Mouse (Mus musculus): ENCODE data around the gene Rictor.

Gene Rictor

GRCm38 (mm10) chr15:6707936-6708525, at the start of gene Rictor:
Gene Rictor (plus strand): TSS chr15:6708379.
- peak; percentile 70 for DNase-seq (ENCODE audit: extremely low read depth, insufficient read length, low spot score)

DNA sequence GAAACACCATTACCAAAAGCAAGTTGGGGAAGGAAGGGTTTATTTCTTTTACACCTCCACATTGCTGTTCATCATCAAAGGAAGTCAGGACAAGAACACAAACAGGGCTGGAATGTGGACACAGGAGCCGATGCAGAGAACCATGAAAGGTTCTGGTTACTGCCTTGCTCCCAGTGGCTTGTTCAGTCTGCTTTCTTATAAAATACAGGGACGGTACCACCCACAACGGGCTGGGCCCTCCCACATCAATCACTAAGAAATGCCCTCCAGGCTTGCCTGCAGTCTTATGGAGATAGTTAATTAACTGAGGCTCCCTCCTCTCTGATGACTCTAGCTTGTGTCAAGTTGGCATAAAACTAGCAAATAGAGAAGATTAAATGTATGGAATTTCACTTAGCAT, 46.2 kb upstream of the Rictor start:
- no peak for DNase-seq (ENCODE audit: extremely low read depth, insufficient read length, low spot score)

DNA sequence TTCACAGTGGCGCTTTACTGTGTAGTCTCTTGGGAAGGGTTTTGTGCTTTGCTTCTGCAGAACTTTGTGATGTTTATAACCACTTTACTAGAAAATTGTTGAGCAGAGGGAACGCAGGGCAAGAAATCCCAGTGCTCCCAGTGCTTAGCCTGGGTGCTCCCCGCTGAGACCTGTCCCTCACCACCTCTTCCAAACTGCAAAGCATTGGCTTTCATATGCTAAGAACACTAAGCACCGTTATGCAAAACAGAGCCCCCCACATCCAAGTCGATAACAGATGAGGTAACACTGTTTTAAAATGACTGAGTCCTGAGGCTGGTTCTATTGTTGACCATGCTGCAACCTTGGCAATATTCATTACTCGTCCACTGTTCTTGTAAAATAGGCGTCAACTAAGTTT, 44.2 kb upstream of the Rictor start:
- DNase-seq (ENCODE audit: extremely low read depth, insufficient read length, low spot score), result no peak

GRCm38 (mm10) chr15:6666072-6666471, 42.1 kb upstream of the Rictor start:
- no peak for DNase-seq (ENCODE audit: extremely low read depth, insufficient read length, low spot score)

DNA sequence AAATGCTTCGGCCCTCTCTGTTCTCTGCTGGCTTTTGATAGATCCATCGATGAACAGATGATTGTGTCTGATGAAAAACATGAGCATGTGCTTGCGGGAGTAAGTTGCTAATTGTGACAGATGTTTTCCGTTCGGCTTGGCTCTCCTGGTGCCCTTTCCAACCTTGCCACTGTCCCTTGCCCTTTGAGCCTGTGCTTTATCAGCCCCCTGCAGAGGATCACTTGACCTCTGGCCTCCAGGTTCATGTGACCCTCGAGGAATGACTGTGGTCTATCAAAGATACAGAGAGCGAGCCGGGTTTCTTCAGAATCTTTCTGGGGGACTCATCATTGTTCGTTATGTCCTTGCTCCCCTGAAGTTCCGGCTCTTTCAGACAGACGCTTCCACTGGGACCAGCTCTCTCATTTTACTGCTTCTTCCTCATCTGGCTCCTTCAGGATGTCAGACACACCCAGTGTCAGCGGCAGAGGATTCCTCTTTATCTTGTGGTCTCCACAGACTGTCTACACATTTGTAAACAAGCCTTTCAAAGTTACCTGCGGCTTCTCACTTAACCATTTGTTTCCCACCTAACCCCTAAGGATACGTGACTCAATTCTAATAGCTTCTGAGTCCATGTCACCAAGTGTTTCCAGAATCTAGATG, 39.3 kb upstream of the Rictor start:
- DNase-seq (ENCODE audit: extremely low read depth, insufficient read length, low spot score), result no peak

- no peak for DNase-seq (ENCODE audit: extremely low read depth, insufficient read length, low spot score)
Measured at GRCm38 (mm10) chr15:6678479-6678878, 29.7 kb upstream of the Rictor start.

GRCm38 (mm10) chr15:6702164-6702563, 6.0 kb upstream of the Rictor start:
- no peak for DNase-seq (ENCODE audit: extremely low read depth, insufficient read length, low spot score)

DNA sequence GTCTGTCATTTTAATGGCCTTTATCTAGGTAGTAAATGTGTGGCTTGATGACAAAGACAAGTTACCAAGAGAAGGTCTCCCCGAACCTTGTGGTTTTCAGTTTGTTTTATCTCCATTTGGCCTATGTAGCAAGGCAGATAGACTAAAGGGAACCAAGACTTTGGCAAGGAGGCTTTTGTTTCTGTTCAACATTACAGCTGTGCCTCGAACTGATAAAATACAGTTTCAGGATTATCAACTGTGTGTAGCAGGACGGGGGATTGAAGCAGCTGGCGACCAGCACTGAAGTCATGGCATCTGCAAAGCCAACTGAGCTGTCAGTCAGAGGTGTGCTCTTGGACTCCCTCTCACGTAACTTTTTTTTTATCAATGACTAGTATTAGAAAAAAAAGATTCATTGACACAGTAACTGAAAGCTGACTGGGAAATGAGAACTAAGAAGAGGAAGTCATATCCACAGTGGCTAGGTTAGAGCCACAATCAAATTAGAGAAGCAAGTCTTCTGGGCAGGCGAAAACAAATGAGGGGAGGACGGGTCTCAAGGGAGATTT, 2.8 kb upstream of the Rictor start:
- DNase-seq (ENCODE audit: extremely low read depth, insufficient read length, low spot score), result no peak

DNA sequence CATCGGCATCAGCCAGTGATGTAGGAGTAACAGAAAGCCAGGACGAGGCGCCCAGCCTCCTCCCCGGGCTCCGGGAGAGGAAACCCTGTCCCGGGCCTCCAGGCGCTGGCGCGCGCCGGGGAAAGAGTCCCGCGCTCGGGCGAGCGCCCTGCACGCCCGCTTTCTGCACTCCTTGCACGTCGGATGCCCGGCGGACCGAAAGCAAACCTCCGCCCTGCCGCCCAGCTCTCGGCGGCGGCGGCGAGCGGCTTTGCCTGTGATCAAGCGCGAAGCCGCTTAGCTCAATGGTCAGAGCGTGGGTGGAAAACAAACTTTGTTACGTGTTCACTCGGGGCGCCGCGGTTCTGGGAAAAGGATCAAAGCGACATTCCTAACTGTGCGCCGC, 636 bp upstream of the Rictor start:
- DNase-seq (ENCODE audit: extremely low read depth, insufficient read length, low spot score), result peak; percentile 84

DNA sequence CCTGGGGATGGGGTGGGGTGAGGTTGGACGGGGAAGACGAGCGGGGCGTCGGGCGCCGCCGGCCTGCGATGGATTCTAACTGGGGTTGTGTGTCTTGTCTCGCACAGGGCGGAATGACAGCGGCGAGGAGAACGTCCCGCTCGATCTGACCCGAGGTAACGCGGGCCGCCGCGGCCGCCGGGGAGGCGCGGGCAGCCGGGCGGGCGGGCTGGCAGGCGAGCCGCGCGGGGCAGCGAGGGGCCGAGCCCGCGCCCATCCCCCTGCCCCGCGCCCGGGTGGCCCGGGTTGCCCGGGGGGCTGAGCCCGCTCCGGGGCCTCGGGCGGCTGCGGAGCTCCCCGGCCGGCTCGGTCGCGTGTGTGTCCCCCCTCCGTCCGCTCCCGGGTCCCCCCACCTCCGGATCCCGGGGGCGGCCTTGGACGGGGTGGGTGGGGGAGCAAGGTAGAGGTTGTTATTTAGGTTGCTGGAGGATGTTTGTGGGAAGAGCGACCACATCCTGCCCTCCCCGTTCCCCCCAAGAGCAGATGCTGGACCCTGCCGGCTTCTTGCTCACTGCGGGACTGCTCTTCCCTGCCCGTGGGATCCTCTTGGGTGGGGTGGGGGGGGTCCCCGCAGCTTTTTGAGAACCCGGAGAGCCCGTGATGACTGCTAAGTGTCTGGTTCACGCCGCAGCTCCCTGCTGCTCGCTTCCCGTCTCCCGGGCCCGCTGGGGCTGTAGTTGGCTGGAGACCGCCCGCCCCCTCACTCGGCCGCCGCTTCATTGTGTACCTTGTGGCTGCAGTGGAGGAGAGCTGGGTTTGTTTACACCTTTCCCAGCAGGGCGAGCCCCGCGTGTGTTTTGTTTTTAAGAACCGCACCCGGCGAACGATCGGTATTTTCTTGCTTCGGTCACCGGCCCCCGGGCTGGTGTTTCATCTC, 605 bp downstream of the Rictor start:
- DNase-seq (ENCODE audit: extremely low read depth, insufficient read length, low spot score), result peak; percentile 74

DNA sequence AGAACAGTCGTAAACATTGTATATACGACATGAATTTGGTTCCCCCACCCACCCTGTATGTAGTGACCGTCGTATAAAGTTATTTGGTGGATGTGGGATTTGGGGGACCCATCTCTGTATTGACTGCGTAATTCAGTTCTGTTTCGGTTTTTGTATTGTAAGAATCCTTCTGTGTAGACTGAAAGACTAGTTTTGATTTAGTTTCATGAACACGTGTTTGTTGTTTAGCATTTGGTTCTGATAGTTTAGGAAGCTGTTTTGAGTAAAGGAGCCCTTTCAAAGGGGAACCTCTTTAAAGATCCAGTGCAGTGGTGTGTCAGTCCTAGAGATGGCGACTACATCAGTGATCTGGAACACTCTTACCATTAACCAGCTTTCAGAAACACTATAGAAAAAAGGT, 1.4 kb downstream of the Rictor start:
- no peak for DNase-seq (ENCODE audit: extremely low read depth, insufficient read length, low spot score)

GRCm38 (mm10) chr15:6710341-6710740, 2.2 kb downstream of the Rictor start:
- no peak for DNase-seq (ENCODE audit: extremely low read depth, insufficient read length, low spot score)

DNA sequence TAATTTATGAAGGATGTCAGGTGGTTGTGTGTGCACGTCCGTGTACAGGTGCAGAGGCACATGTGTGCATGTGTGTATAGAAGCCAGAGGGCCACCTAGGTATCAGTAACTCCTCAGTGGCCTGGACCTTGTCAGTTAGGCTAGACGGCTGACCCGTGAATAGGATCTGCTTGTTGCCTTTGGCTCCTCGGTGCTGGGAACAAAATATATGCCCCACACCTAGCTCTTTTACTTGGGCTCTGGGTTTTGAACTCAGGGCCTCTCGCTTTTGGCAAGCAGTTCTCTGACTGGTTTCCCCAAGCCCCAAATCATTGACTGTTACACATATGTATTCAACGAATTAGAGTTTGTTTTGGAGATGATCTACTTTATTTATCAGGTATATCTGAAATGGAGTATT, 3.0 kb downstream of the Rictor start:
- DNase-seq (ENCODE audit: extremely low read depth, insufficient read length, low spot score), result no peak

GRCm38 (mm10) chr15:6714819-6715218, 6.6 kb downstream of the Rictor start:
- no peak for DNase-seq (ENCODE audit: extremely low read depth, insufficient read length, low spot score)

DNA sequence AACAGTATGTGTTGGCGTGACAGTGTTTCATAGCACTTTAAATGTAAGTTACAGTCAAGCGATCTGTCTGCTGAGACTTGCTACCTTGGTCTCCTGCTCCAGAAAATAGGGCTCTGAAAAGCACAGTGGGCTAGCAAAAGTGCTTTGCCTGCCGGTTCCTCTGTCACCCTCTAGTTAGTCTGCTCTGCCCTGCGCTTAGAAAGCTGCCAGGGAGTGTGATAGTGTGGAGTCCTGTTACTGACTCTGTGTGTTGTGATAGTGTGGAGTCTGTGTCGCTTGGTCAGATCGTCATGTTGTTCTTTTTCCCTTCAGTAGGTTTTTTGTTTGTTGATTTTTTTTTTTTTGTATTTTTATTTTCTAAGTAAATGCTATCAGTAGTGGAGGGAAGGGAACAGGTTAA, 7.1 kb downstream of the Rictor start:
- DNase-seq (ENCODE audit: extremely low read depth, insufficient read length, low spot score), result no peak

DNA sequence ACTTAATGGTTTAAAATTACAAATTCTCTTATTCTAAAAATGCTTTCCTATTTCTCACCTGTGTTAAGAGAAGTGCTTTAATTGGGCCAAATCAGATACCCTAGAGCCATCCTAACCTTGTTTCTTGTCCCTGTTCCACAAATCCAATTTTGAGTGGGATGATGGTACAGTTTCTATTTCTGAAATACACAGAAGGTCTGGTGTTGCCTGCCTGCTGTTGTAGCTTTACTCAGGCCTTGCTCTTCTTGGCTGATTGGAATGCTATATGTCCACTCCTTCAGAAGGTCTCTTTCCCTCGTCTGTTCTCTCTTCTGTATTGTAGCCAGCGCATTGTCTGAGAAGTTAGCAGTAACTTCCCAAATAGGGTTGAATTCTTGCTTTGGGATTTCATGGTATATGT, 13.2 kb downstream of the Rictor start:
- DNase-seq (ENCODE audit: extremely low read depth, insufficient read length, low spot score), result no peak

- DNase-seq (ENCODE audit: extremely low read depth, insufficient read length, low spot score), result no peak
Measured at GRCm38 (mm10) chr15:6721802-6722201, 13.6 kb downstream of the Rictor start.

DNA sequence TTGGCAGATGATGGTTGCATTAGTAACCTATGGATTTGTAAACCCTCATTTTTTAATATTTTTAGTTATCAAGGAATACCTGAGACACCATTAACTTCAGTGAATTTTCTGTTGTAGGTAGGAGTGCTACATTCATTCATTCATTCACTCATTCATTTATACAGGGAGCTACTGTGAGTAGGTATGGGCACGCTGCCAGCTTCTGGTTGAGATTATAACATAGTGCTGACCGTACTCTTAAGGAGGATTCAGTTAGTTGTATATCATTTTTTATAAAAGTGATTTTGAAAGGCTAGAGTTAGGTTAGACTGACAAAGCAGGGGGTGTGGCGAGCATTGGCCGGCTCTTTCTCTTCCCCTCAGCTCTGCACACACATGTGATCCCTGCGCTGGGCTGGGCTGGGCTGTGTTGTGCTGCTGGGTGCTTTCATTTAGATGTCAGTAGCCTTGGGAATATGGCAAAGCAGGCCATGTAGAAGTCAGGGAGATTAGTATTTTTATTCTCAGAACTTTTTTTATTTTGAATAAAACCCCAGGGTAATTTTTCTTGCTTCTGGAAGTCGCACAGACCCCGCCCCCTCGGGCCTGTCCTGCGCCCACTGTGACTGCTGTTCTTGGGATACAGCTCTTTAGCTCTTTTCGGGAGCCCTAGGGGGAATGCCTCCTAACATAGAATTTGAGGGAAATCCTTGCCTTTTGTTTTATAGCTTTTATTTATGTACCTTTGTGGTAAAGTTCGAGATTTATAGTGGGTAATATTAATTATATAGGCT, 14.4 kb downstream of the Rictor start:
- no peak for DNase-seq (ENCODE audit: extremely low read depth, insufficient read length, low spot score)

- DNase-seq (ENCODE audit: extremely low read depth, insufficient read length, low spot score), result no peak
Measured at GRCm38 (mm10) chr15:6723338-6723737, 15.2 kb downstream of the Rictor start.

DNA sequence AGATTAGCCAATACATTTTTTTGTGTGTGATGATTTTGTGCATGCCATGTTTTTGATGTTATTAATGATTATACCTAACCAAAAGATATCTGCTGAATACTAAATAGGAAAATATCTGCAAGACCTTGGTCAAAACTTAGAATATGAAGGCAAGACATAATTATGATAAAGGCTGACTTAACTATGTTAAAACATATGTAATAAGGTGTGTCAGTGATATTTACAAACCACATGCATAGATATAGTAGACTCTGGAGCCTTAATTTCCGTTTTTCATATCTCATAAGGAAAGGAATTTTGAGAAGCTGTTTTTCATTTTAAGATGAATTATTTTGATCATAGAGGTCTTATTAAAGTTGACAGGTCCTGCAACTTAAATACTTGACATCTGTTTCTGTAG, 16.3 kb downstream of the Rictor start:
- DNase-seq (ENCODE audit: extremely low read depth, insufficient read length, low spot score), result no peak

All from 3134 (cell line).